Mouse (Mus musculus) CH12F3 (cell line): ENCODE results near the gene Arf6.

Experiments
- in situ Hi-C: fragments of 300-500 bp; cut with MboI; formaldehyde crosslinking; loops from 2 replicates; pipeline ENCODE4 v1.14.3; 2020; ENCODE audit warnings: low sequenced_read_pairs

Arf6 gene

DNA sequence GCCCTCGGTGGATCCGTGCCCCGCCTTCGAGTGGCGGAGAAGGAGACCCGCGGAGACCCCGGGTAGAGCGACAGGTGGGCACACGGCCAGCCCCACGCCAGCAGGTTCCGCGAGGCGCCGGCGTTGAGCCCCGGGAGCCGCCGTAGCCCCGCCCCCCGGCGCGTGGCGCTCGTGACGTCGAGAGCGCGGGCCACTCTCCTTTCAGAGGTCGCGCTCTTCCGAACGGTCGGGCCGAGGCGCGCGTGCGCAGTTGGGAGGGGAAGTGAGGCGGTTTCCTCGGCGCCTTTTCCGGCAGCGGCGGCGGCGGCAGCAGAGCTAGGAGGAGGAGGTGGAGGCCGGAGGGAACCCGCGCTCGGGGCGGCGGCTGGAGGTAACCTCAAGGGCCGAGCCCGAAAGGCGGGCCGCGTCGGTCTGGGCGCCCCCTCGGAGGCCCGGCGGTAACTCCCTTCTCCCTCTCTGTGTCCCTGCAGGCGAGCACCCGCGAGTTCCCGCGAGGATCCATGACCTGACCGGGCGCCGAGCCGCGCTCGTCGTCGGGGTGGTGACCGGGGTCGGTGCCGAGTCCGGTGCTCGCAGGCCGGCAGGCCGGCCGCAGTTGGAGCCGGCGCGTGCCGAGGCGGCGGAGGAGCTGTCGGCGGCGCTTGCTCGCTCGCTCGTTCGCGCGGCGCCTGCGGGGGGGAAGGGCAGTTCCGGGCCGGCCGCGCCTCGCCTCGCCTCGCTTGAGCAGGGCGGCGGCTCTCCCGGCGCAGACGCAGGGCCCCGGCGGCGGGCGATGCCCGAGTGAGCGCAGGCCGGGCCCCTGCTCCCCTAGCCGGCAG is at the start of gene Arf6, which contains the start of gene Gm9887:
TSS of gene Arf6 (plus strand) at position 297 of the 818 bp plus-strand sequence.
TSS of gene Gm9887 (minus strand) at position 605 of the 818 bp plus-strand sequence.
- in situ Hi-C loops = loop anchor here (25.0 kb wide), 2 partner anchors 215 to 315 kb away; partner anchors contain the start of genes Sos2 and Vcpkmt

DNA sequence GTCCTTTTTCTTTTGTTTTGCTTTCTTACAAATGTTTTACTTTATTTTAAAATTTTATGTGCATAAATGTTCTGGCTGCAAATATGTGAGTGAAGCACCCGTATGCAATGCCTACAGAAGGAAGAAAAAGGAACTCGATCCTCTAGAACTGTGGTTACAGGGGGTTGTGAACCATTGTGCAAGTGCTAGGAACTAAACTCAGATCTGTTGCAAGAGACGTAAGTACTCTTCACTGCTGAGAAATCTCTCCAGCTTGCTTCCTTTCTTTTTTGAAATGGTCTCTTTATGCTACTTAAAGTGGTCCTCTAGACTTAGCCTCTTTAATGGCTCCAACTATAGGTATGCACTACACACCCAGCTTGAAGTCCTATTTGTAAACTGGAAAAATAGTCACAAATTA is 40.8 kb upstream of the Arf6 start:
- in situ Hi-C loops = no loop called here

DNA sequence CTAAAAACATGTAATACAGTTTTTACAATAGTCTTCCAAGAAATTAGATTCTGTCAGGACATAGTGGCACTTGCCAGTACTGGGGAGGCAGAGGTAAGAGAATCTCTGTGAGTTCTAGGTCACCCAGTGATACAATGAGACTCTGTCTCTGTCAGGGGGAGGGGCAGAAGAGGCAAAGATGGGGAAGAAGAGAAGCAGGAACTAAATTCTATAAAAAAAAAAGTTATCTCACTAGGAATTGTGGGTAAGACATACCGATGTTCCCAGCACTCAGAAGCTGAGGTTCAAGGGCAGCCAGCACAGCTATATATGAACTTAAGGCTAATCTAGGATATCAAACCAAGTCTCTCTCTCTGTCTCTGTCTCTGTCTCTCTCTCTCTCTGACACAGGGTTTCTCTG is 39.8 kb upstream of the Arf6 start:
- in situ Hi-C loops = no loop called here

DNA sequence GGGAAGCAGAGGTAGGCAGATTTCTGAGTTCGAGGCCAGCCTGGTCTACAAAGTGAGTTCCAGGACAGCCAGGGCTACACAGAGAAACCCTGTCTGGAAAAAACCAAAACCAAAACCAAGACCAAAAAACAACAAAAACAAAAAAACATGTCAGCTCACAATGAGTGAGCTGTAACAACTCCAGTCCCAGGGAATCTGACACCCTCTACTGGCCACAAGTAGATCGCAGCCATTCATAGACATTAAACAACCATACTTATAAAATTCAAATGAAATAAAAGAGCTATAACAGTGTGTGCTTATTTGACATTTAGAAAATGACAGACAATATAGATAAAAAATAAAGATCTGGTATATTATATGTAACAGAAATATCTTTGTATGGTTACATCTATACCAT is 38.4 kb upstream of the Arf6 start:
- in situ Hi-C loops = no loop called here

DNA sequence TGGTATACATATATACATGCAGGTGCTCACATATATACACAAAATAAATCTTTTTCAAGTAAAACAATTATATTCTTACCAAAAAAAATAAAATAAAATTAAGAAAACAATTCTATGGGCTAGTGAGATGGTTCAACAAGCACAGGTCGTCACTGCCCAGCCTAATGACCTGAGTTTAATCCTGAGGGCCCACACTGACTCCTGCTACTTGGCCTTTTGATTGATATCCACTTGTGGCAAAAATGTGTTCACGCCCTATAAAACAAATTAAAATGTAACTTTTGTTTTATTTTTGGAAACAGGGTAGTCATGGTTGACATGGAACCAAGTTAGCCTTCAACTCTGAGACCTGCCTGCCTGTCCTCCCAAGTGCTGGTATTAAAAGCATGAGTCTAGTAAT is 22.0 kb upstream of the Arf6 start:
- in situ Hi-C loops = loop anchor here (25.0 kb wide), 2 partner anchors 237 to 337 kb away; partner anchors contain the start of genes Sos2 and Vcpkmt

DNA sequence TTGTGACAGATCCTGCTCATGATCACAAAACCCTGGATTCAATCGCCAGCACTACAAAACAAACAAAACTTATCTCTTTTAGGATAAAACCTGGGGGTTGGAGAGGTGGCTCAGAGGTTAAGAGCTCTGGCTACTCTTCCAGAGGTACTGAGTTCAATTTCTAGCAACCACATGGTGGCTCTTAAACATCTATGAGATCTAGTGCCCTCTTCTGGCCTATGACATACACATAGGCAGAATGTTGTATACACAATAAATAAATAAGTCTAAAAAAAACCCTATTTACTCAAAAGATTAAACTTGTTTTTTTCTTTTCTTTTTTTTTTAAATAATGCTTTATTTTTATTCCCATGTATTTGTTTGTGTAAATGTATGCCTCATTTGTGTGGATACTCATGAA is 20.3 kb upstream of the Arf6 start:
- in situ Hi-C loops = loop anchor here (25.0 kb wide), 2 partner anchors 236 to 336 kb away; partner anchors contain the start of genes Sos2 and Vcpkmt

DNA sequence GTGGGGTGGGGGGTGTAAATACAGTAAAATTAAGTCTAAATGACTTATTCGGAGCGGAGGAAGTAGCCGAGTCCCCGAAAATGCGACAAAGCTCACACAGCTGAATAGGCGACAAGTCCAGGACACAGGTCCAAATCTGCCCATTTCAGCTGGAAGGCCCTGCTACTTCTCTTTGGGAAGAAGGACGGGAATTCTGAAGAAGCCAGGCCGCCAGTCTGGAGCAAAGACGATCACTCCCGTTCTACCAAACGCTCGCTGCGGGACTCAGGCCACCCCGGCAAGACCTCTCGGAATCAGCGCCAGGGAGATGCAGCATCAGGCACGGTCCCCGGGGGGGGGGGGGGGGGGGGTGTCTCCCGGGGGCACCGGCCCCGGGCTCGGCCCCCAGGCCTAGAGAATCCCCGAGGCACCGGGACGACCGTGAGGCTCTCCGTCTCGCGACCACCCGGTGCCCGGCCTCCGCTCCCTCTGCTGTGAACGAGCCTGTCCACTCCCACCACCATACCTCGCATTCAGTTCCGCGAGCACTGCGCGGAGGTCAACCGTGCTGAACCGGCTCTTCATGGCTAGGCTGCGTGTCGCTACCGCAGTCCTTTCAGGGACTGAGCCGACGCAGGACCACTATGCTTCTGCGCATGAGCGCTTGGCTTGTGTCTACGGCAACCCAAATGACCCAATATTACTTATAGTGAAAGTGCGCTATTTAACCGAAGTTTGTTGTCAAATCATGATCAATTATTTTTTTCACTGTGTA is 15.2 kb upstream of the Arf6 start, which contains the start of gene Nemf:
TSS of gene Nemf (minus strand) at position 620 of the 754 bp plus-strand sequence.
- in situ Hi-C loops = loop anchor here (25.0 kb wide), 2 partner anchors 231 to 331 kb away; partner anchors contain the start of genes Sos2 and Vcpkmt

DNA sequence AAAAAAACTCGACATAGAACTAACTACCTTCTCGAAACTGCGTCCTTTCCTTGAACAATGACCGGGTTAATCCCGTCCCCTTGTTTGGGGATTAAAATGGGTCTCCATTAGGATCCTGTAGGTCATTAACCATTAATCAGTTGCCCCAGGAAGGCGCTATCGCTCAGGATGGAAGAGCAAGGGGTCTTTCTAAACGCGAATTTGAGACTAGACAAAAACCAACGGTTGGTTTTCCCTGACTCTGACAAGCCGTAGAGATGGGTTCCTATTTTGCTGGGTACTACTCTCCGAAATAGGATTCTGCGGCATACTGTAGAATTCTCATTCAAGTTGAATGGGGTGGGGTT is 14.7 kb upstream of the Arf6 start:
- in situ Hi-C loops = loop anchor here (25.0 kb wide), 2 partner anchors 230 to 330 kb away; partner anchors contain the start of genes Sos2 and Vcpkmt

DNA sequence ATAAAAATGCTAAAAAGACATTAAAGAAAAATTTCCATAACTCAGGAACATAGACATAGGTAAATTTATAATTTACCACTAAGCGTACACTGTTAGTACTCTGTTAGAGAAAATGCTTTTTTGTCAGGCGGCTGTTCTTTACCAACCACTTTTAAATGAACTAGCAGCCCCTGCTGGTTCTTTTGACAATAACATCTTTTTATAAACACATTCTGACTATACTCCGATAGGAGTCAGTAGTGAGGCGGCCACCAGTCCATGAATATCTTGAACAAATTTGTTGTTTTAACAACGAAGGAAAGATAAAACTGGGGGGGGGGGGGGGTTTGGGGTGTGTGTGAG is 11.3 kb upstream of the Arf6 start:
- in situ Hi-C loops = loop anchor here (25.0 kb wide), 2 partner anchors 227 to 327 kb away; partner anchors contain the start of genes Sos2 and Vcpkmt

DNA sequence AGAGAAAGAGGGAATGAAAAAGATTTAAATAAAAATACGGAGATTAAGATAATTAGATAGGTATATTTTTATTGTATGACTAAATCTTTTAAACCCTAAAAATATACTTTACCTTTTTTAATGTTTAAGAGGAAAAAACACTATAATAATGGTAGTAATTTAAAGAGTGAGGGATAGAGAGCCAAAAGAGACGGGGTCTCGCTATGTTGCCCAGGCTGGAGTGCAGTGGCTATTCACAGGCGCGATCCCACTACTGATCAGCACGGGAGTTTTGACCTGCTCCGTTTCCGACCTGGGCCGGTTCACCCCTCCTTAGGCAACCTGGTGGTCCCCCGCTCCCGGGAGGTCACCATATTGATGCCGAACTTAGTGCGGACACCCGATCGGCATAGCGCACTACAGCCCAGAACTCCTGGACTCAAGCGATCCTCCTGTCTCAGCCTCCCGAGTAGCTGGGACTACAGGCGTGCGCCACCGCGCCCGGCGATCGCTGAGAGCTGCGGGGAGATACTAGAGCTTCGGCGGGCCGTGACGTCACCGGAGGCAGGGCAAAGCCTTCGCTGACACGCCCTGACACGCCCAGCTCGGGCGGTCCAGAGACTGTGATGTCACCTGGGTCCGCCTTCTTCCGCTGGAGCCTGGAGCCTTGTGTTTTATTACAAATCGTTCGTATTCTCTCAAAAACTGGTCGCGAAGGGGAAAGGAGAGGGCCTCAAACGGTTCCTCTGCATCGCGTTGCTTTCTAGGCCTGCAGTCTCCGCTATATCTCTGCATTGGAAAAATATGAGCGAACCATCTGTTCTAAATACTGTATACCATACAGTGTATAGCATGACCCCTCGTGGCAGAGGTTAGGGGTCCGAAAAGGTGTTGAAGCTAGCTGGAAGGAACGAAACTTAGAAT is 10.7 kb upstream of the Arf6 start:
- in situ Hi-C loops = loop anchor here (25.0 kb wide), 2 partner anchors 226 to 326 kb away; partner anchors contain the start of genes Sos2 and Vcpkmt

DNA sequence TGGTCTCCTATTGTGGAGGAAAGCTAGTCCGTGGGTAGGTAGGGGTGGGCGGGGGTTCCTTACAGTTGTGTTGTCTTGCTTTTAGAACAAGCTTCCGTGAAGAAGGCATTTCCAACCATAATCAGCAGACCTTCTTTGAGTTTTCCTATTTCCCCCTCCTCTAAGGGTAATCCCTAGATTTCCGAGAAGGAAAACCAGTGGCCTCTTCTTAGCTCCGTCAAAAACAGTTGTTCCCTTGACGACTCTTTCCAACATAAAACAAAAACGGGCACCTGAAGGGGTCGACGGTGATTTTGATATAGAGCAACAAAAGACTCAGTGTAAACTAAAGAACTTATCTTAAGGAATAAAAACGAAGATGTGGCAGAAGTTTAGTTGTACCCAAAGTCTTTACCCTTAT is 10.0 kb upstream of the Arf6 start:
- in situ Hi-C loops = loop anchor here (25.0 kb wide), 2 partner anchors 225 to 325 kb away; partner anchors contain the start of genes Sos2 and Vcpkmt

DNA sequence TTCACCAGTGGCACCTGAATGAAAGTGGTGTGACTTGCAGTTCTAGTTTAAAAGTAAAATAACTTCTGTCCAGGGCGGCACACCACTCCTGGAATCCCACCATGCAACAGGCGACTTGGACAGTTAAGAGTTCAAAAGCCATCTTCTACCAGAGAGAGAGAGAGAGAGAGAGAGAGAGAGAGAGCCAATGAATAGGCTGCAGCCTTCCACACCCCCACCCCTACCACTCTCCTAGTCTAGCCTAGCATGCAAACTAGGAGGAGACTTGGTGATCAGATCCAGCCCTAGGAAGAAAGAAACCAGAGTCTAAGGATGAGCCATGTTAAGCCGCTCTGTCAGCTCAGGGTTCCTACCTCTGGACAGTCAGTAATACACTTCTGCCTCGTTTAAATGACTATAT is 9.6 kb upstream of the Arf6 start:
- in situ Hi-C loops = loop anchor here (25.0 kb wide), 2 partner anchors 225 to 325 kb away; partner anchors contain the start of genes Sos2 and Vcpkmt

DNA sequence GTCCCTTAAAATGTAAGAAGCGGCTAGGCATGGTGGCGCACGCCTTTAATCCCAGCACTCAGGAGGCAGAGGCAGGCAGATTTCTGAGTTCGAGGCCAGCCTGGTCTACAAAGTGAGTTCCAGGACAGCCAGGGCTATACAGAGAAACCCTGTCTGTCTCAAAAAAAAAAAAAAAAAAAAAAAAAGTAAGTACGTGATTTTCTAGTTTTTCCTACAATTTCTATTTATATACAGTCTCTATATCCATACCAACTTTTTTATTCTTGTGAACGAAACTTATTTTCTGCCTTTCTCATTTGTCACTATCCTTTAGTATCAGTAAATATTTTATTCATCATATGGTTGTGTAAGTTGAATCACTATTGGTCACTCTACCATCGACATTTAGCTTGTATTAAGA is 8.8 kb upstream of the Arf6 start:
- in situ Hi-C loops = loop anchor here (25.0 kb wide), 2 partner anchors 224 to 324 kb away; partner anchors contain the start of genes Sos2 and Vcpkmt

DNA sequence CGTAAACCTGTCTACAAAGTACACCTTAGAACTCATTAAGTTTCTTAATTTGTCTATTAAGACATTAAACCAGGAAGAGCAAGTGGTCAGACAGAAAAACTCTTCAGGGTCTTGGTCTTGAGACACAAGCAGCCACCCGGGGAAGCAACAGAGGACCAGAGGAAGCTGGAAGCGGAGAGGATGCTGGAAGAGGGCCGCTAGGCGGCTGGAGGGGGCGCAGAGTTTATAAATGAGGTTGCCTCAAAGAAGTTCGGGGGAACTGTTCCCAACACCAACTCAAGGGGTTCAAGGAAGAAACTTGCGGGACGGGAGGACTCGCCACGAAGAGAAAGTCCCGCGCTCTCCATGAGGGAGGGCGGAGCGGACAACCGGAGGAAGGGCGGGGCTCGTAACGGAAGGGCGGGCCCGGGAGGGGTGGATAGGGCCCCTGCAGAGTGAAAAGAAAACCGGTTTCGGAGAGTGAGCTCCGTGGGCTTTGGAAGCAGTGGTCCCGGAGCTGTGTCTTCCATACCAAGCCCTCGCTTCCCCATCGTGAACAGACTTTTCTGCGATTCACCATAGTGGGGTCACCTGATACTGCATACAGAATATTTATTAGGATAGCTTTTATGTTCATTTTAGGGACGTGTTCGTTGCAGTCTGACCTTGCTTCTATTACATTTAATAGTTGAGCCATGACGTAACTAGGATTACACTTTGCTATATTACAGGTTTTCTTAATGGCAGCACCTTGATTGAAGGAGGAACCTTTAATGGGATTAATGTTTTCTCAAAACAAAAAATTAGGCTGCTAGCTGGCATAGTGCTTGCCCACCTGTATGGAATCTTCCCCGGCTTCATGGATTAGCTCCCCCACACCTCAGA is 7.8 kb upstream of the Arf6 start:
- in situ Hi-C loops = loop anchor here (25.0 kb wide), 2 partner anchors 223 to 323 kb away; partner anchors contain the start of genes Sos2 and Vcpkmt

DNA sequence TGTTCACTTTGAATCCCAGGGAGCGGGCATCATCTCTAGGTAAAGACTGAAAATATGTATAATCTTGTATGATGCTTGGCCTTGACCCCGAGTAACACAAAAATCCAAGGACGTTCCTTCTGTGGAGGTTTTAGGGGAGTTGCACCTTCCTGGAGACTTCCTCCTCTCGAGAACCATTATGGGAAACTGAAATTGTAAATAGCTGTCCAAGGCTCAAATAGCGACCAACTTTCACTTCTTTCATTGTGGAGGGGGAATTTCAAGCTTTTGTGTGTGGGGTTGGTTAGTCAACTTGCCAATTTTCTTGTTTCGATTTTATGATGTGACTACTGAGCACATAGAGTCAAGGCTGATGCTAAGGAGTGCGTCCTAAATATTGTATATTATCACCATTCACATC is 6.2 kb upstream of the Arf6 start:
- in situ Hi-C loops = loop anchor here (25.0 kb wide), 2 partner anchors 222 to 322 kb away; partner anchors contain the start of genes Sos2 and Vcpkmt

DNA sequence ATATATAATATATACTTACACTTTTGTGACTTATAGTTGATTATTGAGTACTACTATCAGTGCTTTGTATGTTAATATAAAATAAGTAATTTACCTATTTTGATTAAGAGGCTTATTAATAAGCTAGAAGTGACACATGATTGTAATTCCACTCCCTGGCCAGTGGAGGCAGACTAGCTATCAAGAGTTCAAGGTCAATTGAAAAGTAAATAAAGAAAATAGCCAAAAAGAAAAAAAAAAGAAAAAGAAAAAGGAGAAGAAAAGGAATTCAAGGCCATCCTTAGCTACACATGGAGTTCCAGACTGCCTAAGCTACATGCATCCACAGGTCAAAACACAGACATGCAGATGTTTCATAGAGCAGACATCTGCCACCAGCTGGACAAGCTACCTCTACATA is 5.5 kb upstream of the Arf6 start:
- in situ Hi-C loops = loop anchor here (25.0 kb wide), 2 partner anchors 221 to 321 kb away; partner anchors contain the start of genes Sos2 and Vcpkmt

DNA sequence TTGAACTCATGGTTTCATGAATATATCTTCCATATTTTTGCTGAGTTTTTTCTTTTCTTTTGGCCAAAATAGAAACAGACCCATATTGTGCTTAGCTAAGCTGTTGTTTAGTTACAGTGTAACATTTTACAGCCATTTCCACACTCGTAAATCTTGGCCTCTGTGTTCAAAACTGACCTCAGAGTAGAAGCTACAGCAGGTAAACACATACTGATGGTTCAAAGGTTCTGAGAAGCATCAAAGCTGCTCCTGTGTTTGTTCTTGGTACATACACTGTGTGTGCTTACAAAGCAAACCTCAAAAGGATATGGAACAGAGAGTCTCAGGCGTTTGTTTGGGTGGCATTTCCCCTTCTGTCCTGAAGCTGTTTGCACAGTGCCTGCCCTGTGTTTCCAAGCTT is 4.4 kb upstream of the Arf6 start:
- in situ Hi-C loops = loop anchor here (25.0 kb wide), 2 partner anchors 220 to 320 kb away; partner anchors contain the start of genes Sos2 and Vcpkmt

DNA sequence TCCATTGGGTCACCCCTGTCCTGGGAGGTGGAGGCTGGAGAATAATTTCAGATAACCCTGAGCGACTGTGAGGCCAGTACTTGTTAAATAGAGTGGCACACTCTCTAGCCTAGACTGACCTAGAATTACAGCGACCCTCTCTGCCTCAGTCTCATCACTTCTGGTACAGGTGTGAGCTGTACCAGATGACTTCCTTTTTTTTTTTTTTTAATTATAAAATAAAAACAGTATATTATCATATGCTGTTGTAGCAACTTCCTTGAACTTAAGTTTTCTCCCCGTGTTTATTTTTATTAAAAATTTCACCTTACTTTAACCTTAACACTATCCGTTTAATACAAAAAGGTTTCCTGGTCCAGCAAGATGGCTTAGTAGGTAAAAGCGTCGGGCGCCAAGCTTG is 1.0 kb upstream of the Arf6 start:
- in situ Hi-C loops = loop anchor here (25.0 kb wide), 2 partner anchors 216 to 316 kb away; partner anchors contain the start of genes Sos2 and Vcpkmt

DNA sequence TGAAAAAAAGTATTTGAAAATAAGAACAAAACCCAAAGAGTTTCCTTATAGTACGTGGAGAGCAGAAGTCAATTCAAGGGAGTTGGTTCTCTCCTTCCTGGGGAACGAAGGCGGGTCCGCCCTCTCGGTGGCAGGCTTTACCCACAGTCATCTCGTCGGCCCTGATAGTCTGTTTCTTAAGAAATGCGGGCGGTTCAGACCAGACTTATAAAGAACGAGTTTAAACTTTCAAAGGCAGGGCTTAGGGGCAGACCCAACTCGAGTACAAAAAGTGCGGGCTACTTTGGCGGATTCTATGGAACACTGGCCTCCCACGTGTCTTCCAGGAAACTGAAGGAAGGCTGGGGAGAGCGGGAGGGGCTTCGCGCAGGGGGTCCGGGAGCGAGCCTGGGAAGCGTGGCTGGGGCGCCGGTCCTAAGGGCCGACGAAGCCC is 513 bp upstream of the Arf6 start:
- in situ Hi-C loops = loop anchor here (25.0 kb wide), 2 partner anchors 216 to 316 kb away; partner anchors contain the start of genes Sos2 and Vcpkmt
